Mouse (Mus musculus) telencephalon, adult 2 months (tissue): ENCODE data around the gene Polr1a.

Source experiments
- DNase-seq: peaks from one replicate; pipeline ENCODE4 v3.0.0-alpha.2; 2011; ENCODE audit warnings: low read depth, low spot score

The Polr1a gene

DNA sequence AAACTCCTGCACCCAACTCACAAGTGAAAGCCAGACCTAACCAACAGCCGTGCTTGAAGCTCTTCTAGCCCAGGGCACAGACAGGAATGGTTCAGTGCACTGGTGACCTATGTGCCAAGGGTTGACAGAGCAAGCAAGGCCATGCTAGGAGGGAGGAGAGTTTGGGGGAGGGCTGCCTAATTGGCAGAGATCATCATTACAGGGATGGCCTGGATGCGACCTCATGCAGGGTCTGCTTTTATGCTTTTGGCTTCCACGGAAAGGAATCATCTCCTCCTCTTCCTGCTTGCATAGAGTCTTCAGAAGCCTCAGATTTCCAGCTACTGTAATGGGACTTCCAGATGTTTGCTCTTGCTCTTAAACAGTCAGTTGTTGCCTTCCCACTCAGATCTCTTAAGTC, 40.9 kb downstream of the Polr1a start:
- no peak for DNase-seq

DNA sequence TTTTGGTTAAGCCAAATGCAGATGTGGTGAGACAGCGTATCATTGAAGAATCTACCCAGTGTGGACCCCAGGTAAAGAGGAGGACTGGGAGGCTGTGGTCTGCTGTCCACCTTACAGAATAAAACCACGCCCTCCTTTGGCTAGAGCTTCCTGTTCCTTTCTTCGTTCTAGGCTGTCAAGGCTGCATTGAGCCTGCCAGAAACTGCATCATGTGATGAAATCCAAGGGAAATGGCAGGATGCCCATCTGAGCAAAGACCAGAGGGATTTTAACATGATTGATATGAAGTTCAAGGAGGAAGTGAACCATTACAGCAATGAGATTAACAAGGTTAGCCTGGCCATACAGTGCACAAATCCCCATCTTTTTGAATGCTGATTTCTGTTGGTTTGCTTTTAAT, 41.7 kb downstream of the Polr1a start:
- DNase-seq = no peak

DNA sequence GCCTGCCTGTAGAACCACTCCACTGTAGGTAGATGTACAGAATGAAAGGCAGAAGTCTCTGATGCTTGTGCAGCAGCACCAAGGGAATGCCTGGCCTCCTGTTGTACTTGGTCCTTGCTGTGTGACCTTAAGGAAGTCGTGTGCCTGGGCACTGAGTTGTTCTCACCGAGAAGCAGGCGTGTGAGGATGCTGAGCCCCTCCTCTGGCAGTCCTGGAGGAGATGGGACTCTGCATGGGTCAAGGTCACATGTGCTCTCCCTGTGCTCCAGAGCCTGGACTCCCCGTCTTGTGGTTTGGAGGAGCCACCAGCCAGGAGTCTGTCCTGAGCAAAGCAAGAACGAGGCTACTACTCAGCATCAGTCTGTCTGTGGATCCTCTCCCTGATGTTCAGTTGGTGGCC, 42.3 kb downstream of the Polr1a start:
- DNase-seq = no peak

DNA sequence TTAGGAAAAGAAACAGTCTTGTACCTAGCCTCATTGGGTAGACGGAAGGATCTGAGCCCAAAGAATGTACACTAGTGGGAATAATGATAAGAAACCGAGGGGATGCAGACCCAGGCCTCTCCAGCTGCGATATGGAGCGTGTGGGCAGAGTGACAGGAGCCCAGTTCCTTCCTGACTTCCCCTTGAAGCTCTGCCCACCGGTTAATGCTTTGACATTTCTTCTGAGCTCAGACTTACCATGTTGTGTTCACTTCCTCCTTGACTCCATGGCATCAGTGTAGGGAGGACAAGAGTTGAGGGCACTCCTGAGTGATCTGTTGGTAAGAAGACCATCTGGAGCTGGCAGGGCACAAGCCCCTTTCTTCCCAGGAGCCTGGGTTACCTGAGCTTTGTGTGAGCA, 53.3 kb downstream of the Polr1a start:
- no peak for DNase-seq

DNA sequence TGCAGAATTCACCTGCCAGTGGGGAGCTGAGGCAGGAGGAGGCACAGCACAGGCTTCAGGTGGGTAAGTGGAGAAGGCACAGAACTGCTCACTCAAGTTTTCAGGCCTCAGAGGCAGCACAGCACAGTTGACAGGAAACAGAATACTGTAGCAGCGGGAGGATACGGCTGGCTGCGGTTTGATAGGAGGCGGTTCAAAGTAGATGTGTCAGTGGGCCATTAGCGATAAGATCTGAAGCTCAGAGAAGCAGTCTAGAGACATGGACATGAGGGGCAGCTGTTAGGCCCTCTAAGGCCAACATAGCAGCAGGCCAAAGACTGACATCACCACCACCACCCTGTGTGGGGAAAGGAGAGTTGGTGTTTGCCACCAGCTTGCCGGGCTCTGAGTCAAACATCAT, 53.9 kb downstream of the Polr1a start:
- no peak for DNase-seq

DNA sequence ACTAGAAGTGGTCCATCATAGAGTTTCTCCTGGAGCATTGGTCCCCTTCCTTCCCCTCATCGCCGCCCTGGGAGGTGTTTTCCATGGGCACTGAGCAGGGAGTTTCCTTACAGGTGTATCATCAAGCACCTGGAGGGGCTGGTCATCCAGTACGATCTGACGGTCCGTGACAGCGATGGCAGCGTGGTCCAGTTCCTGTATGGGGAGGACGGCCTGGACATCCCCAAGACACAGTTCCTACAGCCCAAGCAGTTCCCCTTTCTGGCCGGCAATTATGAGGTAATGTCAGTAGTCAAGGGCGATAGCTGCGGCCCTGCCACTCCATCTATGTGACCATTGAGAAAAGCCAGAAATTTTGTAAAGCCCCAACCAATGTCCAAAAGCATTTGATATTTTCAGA, 54.7 kb downstream of the Polr1a start:
- no peak for DNase-seq

DNA sequence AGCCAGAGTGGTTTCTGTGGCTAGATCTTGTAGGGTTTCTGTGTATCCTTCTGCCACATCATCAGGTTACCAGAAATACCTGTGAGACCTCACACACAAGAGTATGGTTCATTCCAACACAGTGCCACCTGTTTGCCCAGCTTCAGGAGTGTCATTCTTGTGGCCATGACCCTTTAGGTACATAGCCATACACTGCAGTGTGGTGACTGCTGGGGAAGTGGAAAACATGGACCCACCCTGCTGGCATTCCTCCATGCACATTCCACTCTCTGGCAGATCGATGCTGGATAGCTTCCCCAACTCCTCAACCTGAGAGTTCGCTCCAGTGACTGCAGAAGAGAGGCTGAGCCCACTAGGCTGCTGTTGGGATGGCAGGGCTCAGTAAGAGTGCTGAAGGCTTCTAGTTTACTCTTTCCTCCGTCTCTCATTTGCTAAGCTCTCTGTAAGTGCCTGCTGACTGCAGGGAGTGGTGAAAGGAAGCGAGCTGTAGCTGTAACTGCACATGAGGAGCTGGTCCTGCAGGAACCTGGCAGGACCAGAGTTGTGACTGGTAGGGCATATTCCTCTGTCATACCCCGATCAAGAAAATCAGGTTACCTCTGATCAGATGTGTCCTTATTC, 57.9 kb downstream of the Polr1a start:
- DNase-seq = no peak

DNA sequence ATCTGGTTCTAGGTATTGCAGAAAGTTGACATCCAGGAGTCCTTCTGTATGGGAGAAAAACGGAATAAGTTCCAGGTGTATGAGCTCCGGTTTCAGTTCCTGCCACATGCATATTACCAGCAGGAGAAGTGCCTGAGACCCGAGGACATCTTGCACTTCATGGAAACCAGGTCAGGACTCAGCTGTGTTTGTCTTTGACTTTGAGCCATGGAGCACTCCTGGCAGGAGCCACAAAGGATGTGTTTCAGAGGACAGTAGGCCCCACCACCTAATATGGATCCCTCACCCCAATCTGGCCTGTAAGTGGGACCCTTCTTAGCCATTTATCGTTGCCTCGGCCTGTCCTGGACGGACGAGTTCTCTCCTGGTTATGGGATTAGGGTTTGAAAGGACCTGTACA, 59.0 kb downstream of the Polr1a start:
- no peak for DNase-seq

DNA sequence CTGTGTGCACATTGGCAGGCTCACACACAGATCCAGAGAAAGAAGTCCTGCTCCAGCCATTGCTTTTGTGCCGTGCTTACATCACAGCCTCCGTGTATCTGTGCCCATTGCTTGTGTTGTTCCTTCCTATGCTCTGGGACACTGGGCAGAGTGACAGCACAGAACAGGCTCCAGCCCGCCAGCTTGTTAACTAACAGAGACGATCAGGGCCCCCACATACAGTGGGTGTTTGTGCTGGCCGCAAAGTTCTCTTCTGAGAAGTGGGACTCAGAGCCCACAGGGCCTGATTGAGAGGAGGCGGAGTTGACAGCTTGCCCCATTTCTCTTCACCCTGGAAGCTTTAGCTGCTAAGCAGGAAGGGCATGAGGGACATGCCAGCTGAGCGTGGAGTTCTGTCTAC, 60.6 kb downstream of the Polr1a start:
- peak; percentile 58 for DNase-seq

DNA sequence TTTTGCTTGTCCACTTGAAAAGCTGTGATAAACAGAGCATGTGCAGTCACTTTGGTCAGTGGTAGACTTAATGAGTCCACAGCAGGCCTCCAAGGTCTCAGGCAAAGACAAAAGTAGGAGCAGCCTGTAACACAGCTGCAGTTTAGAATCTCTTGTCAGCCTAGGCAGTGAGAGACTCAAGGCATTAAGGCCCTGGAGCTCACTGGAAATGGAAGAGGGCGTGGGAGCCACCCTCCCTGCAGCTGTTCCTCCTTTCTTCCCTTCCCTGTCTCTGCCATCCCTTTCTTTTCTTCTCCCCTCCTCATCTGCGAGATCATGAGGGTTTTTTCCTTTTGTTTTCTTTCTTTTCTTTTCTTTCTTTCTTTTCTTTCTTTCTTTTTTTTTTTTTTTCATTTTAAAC, 61.3 kb downstream of the Polr1a start:
- no peak for DNase-seq

DNA sequence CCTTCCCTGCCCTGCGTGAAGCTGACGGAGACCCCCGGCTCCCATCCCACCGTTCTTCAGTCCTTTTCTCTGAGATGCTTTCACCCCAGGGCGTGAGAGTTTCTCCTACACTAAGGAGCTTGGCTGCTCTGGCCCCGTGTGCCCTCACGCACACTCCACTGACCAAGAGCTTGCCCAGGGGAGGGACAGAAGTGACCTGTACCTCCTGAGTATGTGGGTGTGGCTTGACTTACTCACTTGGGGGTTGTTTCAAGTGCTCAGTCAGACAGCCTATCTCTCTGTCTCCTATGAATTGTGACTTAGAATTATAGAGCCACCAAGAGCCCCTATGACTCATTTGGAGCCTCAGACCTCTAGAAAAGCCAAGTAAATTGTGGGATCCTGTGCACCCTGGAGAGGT, 67.7 kb downstream of the Polr1a start:
- DNase-seq = no peak

DNA sequence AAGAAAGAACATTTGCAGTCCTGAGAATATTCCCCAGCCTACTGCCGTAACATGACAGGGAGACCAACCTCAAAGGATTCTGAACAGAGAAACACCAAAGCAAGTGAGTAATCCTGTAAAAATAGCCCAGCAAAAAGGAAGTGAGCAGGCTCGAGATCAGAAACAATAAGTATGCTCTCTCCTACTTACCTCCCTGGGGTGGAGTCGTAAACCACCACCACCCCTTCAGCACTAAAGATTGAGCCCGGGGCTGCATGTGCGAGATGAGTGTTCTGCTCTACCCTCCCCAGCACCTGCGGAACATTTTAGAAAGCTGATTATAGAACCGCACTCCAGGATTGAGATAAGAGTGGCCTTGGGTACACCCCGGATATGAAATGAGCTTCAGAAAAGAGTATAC, 71.3 kb downstream of the Polr1a start:
- peak; percentile 82 for DNase-seq

DNA sequence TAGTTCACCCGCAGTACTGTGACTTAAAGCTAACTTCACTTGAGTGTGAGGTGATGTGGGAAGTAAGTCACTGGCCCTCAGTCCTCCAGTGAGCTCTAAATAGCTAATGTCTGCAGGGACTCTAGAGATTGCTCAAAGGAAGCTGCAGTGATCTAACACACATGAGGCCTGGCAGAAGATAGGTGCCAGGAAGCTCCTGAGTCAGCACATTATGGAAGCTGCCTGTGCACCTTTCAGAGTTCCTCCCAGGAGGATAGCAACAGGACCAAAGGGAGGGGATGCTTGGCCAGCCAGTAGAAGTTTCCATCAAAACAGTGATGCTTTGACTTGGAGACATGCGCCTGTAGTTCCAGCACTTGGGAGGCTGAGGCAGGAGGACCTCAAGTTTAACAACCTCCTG, 71.7 kb downstream of the Polr1a start:
- no peak for DNase-seq

DNA sequence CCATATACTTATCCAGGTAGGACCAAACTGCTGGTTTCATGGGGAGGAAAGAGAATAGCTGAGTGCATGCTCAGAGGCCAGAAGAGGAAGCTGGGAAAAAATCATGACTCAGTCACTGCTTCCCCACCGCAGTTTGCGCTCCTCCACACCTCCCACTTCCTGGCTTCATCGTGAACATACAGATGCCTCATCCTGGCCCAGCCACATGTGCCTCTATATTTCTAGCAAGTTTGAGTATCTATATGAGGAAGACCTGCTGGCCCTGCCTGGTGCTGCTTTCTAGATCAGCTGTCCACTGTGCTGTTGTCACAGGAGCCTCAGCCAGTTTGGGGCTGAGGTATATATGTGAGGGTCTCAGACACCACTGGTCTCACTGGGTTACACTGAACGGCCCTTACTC, 72.6 kb downstream of the Polr1a start:
- DNase-seq = peak; percentile 86

DNA sequence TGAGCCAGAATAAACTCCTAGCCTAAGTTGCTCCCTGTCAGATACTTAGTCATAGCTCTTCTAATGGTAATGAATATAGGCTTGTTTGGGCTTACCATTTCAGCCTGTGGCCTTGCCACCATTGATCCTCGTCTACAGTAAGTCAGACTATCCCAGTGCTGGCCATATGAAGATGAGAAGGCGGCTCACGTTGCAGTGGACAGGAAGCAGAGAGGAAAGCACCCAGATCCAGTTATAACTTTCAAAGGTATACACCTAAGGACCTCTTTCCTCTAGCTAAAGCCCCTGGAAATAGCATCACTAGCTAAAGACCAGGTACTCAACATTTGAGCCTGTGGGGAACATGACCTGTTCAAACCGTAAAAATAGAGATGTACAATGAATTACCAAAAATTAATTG, 77.1 kb downstream of the Polr1a start:
- no peak for DNase-seq

DNA sequence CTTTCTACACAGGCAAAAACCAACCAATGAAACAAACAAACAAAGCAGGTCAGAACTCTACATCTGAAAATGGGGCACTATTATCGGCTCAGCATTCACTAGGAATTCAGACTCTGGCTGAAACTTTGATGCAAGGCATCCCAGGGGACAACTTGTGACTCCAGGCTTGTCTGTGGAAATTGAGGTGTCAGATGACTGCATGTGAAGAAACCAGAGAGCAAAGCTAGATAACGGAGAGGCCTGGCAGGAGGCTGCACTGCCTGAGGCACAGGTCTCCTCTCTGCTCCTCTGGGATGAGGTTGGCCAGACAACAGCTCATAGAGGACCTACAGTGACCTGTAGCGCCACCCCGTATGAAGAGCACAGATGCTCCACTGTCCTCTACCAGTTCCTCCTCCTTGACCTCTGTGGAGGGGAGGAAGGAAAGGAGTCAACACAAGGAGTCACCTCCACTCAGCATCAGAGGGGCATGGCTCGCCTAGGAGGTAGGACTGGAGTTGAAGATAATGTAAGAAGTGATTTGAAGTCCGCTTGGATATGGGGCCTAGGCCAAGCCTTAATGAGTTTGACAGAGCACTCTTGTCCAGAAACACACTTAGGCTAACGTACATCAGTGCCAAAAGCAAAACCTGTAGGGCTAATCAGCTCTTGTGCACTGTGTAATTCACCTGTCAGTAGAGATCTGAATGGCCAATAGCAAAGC, 78.8 kb downstream of the Polr1a start:
- DNase-seq = no peak

DNA sequence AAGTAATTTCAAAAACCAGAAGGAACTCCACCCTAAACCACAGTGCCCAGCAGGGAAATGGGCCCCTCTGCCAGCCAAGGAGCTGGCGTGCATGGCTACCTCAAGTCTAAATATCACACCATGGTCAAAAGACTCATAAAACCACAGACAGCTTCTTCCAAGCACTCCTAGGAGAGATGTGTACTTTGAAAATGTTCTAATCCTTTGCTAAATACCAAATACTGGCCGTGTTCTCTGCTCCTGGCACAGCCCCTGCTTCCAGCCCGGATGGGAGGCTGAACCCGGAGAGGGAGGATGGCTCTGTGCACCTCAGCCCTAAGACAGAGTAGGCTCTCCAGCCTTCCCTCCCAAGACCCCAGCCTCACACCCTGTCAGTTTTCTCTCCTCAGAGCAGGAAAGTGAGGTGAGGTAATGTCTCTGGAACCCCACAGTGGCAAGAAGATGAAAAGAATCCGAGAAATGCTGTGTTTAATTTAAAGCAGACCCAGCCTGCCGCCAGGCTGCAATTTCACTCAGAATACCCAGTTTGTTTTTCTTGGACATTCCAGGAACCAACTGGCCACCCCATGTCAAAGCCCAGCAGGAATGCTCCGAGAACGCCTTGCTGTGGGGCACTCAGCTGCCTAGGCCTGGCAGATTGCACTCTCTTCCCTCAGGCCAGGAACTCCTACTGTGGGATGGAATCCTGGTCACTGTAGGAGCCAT, 80.9 kb downstream of the Polr1a start:
- DNase-seq = no peak

DNA sequence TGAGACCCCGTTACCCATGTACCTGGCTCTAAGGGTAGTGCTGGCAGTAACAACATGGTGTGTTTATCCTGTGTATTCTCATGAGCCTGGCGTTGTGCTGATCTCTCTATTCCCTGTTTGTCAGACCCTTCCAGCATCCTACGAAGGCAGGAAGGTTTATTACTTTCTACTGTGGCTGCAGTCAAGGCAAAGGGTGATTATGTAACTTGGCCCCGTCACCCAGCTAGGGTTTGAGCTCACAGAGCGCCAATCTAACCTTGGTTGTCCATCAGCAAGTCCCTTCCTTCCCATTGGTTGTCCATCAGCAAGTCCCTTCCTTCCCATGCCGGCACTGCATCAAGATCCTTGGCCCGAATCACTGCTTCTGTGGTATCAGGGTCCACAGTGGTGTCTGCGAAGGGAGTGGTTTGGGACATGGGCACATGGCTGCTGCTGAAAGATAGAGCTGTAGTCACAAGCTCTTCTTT, 81.6 kb downstream of the Polr1a start:
- no peak for DNase-seq

DNA sequence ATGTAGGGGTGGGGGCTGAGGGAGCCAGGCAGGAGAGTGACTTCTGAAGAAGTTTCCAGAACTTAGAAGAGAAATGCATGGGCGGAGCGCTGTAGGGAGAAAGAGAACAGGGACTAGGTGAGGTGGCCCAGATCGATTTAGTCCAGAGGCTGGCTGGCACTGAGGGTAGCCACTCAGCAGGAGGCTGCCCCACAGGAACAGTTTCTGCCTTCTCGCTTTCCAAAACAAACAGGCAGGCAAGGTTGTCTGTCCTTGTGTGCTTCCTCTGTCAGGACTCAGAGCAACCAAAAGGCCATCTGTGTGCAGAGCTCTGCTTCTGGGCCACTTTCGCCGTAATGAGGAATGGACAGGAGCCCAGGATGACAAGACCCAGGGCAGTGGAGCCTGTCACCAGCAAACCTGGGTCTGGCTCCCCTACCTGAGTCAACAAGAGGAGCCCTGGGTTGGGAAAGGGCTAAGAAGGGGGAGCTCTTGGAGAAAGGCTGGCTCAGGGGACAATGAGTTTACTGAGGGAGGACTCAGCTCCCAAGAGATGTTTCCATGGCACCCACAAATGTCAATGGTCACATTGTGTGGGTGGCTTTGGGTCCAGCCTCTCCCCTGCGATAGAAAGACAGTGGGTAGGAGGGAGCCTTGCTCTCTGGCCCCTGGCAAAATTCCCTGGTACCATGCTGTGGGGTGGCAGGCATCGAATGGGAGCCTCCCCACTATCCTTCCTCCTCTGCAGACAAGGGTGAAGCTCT, 82.5 kb downstream of the Polr1a start:
- DNase-seq = no peak

DNA sequence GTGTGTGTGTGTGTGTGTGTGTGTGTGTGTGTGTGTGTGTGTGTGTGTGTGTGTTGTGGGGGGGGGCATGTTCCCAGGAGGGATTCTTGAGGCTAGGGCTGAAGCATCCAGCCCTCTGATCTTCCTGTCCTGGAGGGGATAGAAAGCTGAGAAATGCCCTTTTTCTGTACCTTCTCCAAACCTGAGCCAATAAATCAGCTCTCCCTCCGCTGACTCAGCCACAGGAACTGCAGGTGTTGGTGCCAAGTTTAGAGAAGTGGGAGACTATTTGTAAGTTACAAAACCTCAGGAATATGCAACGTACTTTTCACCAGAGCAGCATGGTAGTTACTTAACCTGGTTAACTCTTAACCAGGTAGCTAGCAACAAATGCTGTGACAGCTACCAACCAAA, 83.1 kb downstream of the Polr1a start:
- DNase-seq = no peak

DNA sequence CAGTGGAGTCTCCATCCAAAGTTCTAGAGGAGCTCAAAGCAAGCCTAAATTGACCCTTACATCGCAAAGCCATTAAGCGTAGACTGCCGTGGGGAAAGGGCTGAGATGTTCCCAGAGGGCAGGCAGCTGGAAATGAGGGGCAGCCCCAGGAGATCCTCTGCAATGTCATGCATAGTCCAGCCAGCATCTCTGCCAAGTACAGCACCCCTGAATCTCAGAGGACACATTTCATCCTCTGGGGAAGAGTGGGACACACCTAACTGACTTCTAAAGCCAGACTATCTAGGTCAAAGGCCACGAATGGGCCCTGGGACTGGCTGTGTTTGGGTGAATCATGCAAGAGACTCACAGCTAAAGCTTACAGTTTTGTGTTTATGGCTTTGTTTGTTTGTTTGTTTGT, 85.2 kb downstream of the Polr1a start:
- no peak for DNase-seq

DNA sequence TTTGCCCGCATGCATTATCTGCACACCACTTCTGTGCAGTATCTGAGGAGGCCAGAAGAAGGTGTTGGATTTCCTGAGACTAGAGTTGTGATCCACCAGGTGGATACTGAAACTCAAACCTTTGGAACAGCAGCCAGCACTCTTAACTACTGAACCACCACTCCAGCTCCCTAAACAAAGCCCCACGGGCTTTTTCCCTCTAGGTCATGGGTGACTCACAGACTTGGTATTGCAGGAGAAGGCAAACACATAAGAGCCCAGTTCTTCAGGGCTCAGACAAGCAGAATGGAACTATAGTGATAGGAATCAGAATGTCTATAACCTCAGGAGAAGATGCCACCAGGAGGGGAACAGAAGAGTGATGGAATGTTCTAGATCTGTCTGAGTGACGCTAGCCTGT, 86.2 kb downstream of the Polr1a start:
- DNase-seq = no peak
